Mouse (Mus musculus) cerebral cortex, adult 2 months (tissue): Measurements from ENCODE around the gene Psip1.

Source experiments
- WGBS: fragments of 180-500 bp; shearing (Covaris S2); methylation state at CpG from one replicate; pipeline ENCODE4 v1.1.7; 2018; 5-methylcytosine and 5-hydroxymethylcytosine counted together

The Psip1 gene

GRCm38 (mm10) chr4:83500154-83501036 lies 14.1 kb upstream of the Psip1 start:
- WGBS = 10% methylated on average over 22 of the region's 22 CpGs

GRCm38 (mm10) chr4:83497013-83497412 lies 10.8 kb upstream of the Psip1 start:
- 91% methylated on average over 5 of the region's 5 CpGs for WGBS

GRCm38 (mm10) chr4:83493112-83493511 lies 6.9 kb upstream of the Psip1 start:
- 100% methylated on average over 1 of the region's 1 CpGs for WGBS

- WGBS = 56% methylated on average over 5 of the region's 5 CpGs
These were observed 2.9 kb upstream of the Psip1 start for GRCm38 (mm10) chr4:83489121-83489520.

GRCm38 (mm10) chr4:83485735-83486116 lies 533 bp downstream of the Psip1 start:
- WGBS = under 1% methylated on average over 35 of the region's 40 CpGs

GRCm38 (mm10) chr4:83485250-83485649 lies 1.0 kb downstream of the Psip1 start:
- WGBS = 13% methylated on average over 12 of the region's 12 CpGs

- 67% methylated on average over 3 of the region's 3 CpGs for WGBS
These were observed 18.1 kb downstream of the Psip1 start for GRCm38 (mm10) chr4:83468208-83468607.

GRCm38 (mm10) chr4:83467615-83468014 lies 18.6 kb downstream of the Psip1 start:
- 55% methylated on average over 7 of the region's 7 CpGs for WGBS

- WGBS = 81% methylated on average over 7 of the region's 7 CpGs
These were observed 21.4 kb downstream of the Psip1 start for GRCm38 (mm10) chr4:83464827-83465226.

GRCm38 (mm10) chr4:83460106-83460505 lies 26.2 kb downstream of the Psip1 start:
- WGBS = 88% methylated on average over 5 of the region's 5 CpGs

GRCm38 (mm10) chr4:83450785-83451184 lies 35.5 kb downstream of the Psip1 start:
- whole genome bisulfite sequencing = 83% methylated on average over 4 of the region's 4 CpGs

- WGBS = 58% methylated on average over 4 of the region's 4 CpGs
These were observed 45.2 kb downstream of the Psip1 start for GRCm38 (mm10) chr4:83441050-83441449.

- 46% methylated on average over 5 of the region's 5 CpGs for WGBS
These were observed 47.2 kb downstream of the Psip1 start for GRCm38 (mm10) chr4:83439045-83439444.

GRCm38 (mm10) chr4:83436375-83436774 lies 49.9 kb downstream of the Psip1 start:
- 87% methylated on average over 8 of the region's 8 CpGs for WGBS

GRCm38 (mm10) chr4:83432901-83433300 lies 53.4 kb downstream of the Psip1 start:
- WGBS = 75% methylated on average over 6 of the region's 6 CpGs

GRCm38 (mm10) chr4:83431950-83432349 lies 54.3 kb downstream of the Psip1 start:
- 54% methylated on average over 7 of the region's 7 CpGs for WGBS

- WGBS = 94% methylated on average over 4 of the region's 4 CpGs
These were observed 57.4 kb downstream of the Psip1 start for GRCm38 (mm10) chr4:83428845-83429244.

GRCm38 (mm10) chr4:83427696-83428095 lies 58.6 kb downstream of the Psip1 start:
- 97% methylated on average over 8 of the region's 8 CpGs for WGBS

- WGBS = 97% methylated on average over 7 of the region's 7 CpGs
These were observed 59.1 kb downstream of the Psip1 start for GRCm38 (mm10) chr4:83427141-83427540.

GRCm38 (mm10) chr4:83425119-83425518 lies 61.1 kb downstream of the Psip1 start:
- over 99% methylated on average over 4 of the region's 4 CpGs for WGBS

GRCm38 (mm10) chr4:83423641-83424040 lies 62.6 kb downstream of the Psip1 start:
- WGBS = 77% methylated on average over 6 of the region's 6 CpGs

GRCm38 (mm10) chr4:83418781-83419180 lies 67.5 kb downstream of the Psip1 start:
- WGBS = 42% methylated on average over 2 of the region's 2 CpGs

GRCm38 (mm10) chr4:83417820-83418186 lies 68.5 kb downstream of the Psip1 start:
- under 1% methylated on average over 30 of the region's 30 CpGs for WGBS
